Mouse (Mus musculus) urinary bladder, postnatal 10 days (tissue): ENCODE data around the gene Nfia.

Source experiments
- DNase-seq: peaks from one replicate; pipeline ENCODE4 v3.0.0; 2022; ENCODE audit warnings: low spot score

Nfia gene

DNA sequence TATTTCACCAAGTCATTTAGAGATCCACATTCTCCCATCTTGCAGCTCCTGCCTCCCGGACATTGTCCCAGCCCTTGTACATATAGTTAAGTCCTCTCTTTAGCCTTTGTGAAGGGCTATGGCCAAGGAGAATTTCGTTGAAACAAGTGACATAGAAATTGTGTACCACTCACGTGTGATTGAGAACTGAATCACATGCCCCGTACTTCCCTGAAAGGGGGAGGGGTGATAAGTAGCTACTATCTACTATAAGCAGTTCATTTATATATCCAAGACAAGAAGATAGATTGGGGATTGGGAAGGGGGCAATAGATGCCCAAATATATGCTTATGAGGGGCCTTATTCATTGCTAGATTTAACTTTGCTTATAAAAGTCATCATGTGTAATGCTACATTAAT, 5.5 kb upstream of the Nfia start:
- DNase-seq = no peak

DNA sequence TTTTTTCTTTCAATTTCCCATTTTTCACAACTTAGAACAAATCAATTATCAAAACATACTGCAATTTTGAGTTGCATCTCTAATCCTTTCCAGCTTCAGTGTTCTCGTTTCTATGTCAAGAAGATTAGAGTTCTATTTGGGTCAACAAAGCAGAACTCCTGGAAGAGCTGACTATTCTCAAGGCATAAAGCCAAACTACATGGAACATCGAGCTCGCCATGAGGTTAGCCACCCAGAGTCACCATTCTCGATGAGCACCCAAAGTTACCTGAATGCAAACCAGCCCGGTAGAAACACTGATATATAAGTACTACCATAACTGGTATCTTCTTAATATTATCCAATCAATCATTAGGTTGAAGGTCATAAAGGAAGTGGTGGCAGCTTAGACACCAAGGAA, 5.0 kb upstream of the Nfia start:
- DNase-seq = no peak

DNA sequence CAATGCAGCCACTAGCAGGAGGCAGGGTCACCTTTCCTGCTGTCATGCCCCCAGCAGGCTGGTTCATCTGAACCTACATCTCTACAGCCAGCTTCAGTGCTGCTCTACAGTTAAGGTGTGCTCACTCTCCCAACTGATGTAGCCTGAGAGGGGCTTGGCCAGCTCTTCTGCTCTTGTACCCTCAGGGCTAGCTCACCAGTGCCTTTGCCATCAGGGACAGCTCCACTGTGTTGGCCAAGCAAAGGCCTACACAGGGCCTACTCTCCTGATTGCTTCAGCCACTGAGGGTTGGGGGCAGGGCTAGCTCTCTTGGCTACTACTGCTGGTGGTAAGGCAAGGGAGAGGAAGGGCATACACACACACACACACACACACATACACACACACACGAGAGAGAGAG, 2.7 kb upstream of the Nfia start:
- no peak for DNase-seq

DNA sequence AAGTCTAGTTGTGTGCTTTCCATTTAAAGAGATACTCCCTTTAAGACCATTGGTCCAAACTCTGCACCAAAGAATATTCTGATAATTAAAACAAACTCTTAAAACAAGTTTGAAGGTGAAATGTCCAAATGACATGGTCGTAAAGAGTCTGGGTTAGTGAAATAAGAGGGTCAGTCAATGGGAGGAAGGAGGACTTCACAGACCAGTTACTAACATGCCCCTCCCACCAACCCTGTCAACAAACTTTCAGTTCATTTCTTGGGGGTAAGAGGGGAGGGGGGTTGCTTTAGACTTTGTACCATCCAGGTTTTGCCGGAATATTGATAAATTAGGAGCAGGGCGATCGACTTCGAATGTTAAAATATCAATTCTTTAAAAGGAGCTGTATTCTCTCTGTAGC, 1.1 kb upstream of the Nfia start:
- no peak for DNase-seq

DNA sequence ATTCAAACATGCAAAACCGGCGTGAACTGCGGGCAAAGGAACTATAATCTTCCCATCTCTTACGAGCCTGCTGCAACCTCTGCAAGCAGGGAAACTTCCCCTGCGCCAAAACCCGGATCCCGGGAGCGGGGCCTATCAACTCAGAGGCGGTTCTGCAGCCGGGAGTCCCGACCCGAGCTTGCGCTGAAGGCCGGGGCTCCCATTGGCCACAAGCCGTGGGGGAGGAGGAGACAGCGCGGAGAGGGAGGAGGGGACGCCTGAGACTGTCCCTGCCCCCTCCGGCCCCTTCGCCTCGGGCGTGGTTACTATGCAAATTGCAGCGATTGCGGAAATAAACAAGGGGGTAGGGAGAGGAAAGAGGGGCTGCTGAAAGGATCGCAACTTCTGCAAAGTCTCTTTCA, 450 bp upstream of the Nfia start:
- DNase-seq = peak; percentile 90

DNA sequence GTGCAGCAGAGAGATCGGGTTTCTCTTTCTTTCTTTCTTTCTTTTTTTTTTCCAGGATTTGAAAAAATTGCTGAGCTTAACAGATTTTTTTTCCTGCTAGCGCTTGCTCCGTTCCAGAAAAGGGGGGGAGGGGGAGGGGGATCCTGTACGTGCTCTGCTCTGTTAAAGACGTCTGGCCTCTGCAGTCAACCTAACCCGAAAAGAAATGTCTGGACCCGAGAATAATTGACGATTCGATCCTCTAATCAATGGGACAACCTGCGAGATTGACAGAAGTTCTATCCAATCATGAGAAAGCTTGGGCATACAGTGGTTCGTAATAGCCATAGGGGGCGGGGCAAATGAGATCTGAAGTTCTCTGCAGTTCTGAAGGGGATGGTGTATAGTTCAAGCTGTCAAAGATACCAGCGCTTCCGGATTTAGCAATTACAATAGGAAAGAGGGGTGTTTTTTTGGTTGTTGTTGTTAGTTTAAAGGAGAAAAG, 618 bp downstream of the Nfia start:
- no peak for DNase-seq

DNA sequence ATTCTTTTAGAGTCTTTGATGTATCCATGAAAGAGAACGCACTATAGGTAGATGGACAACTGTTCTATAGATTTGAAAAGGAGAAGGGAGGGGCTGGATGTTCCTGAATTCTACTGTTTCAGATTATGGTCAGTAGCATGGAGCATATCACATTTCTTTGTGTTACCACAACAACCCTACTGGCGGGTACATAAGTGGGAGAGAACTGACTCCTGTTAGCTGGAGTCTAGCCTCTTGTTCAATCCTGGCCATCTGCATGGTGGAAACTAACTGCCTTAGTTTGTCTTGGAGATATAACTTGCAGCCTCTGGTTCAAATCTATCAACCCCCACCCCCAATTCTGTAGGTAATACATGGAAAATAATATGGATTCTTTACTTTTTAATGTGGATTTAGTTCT, 1.3 kb downstream of the Nfia start:
- DNase-seq = no peak

DNA sequence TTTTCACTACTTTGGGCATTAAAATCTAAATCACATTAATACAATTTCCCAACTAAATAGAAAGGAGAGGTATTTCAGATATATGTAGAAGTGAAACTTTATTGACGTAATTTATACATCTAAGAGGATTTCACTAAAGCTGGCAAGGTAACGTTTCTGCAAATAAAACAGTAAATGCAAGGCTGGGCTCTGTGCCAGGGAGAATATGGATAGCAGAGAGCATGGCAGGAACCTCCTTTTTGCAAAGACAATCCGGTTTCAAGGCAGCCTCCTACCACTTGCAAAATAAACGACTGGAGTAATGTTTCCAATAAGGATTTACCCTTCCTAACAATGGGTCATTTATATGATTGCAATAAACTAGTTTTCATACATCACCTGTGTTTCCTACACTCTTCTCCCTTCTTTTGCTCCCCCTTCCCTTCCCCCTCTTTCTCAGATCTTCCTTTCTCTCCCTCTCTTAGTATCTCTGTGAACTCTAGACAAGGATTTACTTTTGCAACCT, 2.0 kb downstream of the Nfia start:
- DNase-seq = no peak

DNA sequence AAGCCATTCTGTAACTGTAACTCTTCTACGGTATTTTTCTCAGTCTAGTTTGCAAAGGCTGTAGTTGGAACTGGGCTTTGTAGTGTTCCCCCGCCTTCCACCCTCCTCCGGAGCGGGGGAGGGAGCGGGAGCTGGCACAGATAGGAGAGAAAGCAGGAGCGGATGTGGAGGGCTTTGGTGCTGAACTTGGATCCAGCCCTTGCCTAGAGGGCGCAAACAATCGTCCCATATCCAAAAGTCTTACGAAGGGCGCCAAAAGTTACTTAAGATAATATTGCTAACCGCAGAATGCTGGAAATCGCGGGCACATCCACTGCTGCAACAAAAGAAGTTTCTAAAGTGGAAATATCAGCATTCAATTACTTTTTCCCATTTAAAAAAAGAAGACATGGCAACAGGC, 2.5 kb downstream of the Nfia start:
- no peak for DNase-seq

DNA sequence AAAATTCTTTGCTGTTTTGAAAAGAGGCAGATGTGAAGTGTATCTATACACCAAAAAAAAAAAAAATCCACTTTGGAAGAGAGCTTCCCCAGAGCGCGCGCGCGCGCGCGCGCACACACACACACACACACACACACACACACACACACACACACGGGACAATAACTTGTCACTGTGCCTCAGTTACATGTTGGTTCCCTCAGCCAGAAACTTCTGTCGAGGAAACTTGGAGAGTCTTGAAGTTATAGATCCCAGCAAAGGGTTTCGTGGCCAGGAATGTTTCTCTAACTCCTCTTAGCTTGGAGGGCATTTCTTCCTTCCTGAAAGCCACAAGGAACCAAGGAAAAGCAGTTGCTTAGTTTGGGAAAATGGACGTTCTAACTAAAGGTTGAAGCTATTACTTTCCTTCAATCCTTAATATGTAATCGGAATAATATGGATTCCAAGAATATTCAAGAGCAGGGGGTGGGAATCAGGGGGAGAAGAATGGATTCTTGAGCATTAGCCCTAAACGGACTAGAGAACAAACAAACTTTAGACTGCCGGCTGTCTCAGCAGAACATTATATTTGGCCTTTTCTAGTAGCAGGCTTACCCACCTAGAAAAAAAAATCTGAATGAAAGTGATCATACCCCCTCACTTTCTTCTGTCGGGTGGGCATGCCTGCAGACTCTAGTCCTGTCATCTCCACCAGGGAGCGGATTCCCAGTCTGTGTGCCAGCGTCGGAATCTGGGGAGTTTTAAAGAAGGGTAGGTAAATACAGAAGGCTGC, 3.1 kb downstream of the Nfia start:
- DNase-seq = no peak

DNA sequence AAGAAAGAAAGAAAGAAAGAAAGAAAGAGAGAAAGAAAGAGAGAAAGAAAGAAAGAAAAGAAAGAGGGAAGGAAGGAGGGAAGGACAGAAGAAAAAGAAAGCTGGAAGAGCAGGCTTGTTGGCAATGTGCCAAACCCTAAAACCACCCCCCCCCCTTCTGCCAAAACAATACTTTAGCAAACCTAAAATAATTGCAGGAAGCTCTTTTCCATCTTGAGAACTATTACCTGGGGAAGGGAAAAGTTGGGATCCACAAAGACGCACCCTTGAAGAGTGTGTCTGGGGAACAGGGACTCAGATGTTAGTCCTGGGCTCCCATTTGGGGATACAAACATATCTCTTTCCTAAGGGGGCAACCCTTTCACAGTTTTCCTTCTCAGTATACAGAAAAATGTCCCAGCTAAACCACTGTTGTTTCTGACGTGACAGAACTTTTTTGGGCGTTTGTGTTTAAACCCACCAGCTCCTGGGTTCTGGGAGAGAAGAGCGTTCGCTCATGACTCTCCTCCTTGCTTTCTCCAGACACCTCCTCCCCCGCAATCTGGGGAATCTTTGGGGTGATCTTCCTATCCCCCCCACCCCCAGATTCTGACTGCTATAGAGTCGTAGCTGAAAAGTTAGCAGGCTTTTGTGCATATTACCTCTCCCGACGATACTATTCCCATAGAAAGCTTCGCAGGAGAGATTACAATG, 4.0 kb downstream of the Nfia start:
- no peak for DNase-seq

DNA sequence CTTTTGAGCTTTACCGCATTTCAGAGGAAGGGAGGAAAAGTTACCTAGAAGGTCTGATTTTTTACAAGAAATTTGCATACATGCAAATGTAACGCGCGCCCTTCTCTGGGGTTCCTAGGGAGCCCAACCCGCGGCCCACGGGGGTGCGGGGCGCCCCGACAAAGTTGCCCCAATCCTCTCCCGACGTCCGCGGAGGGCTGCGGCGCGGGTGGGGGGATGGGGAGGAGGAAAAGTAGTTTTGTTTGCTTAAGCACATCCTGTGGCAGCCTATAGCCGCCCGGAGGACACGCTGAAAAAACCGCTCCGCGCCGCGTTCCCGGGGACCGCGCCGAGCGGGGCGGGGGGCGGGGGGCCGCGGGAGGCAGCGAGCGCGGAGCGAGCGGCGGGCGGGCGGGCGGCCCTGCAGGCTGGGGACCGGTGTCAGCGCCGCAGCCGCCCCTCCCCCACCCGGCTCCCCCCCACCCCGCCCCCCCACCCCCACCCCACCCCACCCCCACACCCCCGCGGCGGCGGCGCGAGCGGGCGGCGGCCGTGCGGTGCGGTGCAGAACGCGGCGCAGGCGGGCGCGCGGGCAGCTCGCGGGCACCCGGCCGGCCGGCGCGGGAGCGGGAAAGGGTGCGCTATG, 4.7 kb downstream of the Nfia start:
- DNase-seq = peak; percentile 13

DNA sequence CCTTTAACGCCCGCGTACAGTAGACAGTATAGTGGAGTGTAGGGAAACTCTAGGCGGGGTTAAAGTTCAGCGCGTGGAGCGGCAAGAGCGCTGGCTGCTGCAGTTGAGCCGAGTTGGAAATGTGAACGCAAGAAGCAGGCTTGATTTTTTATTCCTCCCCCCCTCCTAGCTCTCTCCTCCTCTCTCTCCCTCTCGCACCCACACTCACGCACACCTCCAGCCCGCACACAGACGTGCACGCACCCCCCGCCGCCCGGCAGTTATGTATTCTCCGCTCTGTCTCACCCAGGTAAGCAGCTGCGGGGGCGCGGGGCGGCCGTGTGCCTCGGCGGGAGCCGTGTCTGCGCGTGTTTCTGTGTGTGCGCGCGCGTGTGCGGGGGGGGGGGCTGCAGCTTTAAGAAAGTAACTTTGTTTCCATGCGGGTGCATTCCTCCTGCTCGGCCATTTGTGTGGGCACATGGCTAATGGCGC, 5.2 kb downstream of the Nfia start, which contains the start of gene E130114P18Rik:
Gene E130114P18Rik, minus strand, starts transcription at position 373 of the 471 bp plus-strand sequence.
- no peak for DNase-seq

DNA sequence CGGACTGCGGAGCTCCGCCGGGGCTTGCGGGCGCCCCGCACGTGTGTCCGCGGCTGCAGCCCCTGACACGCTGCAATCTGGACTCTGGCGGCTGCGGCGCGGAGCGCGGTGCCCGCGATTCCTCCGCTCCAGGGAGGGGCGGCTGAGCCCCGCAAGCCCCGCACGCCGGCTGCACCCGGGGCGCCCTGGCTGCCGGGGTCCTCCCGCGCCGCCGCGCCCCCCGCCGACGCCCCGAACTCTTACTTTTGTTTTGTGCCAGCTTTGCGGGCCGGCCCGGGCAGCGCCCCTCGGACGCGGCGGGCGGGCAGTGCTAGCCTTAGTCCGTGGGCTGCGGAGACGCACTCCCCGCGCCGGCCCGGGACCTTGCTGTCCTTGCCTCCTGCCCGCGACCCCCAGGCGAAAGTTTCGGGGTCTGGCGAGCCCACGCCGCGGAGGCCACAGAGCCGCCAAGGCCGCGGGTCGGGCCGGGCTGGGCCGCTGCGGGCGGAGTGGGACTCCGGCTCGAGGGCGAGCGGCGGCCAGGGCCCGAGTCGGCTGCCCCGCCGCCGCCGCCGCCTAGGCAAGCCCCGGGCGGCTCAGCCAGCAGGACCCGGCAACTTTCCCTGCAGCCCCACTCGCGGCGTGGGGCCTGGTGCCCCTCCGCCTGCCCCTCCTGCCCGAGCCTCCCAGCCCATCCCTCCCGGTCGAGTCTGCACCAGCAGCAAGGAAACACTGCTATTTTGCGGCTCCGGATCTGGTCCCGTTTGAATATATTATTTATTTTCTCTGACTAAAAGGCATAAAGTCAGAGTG, 5.9 kb downstream of the Nfia start:
- no peak for DNase-seq

DNA sequence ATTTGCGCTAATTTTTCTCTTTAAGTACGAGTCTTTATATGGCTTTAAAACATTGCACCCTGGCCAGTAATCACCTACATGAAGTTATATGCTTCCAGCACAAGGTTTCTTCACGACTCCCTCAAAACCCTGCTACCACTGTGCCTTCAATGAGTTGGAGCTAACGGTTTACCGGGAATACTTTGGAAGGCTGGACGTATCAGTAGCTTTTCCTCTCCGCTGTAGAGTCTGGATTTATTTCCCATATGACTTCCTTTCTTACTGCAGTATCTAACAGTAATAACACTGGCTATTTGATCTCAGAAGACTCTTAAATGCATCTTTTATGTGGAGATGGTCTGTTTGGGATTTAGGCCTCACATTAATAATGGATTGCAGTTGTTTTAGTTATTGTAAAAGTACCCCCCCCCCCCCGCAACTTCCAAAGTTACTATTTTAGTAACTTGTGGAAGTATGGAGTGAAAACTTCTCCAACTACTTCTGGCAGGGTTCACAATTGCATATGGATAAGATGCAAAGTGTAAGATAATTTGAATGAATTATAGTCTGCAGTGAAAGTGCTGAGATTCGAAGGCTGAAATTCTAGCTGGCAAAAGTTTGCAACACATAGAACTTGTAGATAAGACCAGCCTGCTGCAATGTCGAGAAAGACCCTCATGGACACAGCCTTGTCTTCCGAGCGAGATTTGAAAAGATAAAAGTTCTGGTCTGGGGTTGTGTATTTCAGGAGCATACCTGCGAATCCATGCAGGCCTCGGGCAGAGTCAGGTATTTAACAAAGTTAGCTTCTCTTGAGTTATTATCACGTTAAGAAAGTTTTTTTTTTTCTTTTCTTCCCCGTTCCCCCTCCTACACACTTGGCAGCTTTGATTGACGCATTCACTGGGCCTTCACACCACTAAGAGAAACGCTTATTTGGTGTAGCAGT, 6.7 kb downstream of the Nfia start:
- no peak for DNase-seq

DNA sequence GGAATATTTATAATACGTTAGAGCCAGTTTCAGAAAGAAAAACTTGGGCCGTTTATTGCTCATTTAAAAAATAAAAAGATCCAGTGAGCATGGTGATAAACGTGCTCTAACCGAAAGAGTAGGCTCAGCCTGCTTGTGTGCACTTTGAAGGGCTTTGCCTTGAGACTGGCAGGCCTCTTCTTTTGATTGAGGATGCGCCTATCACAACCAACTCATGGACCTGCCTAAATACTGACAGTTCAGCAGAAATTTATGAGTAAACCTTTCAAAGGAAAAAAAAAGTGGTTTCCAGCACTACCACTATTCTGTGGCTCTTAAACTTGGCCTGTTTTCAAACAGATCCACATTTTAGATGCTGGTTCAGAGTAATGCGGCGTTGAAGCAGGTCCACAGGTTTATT, 7.5 kb downstream of the Nfia start:
- no peak for DNase-seq

DNA sequence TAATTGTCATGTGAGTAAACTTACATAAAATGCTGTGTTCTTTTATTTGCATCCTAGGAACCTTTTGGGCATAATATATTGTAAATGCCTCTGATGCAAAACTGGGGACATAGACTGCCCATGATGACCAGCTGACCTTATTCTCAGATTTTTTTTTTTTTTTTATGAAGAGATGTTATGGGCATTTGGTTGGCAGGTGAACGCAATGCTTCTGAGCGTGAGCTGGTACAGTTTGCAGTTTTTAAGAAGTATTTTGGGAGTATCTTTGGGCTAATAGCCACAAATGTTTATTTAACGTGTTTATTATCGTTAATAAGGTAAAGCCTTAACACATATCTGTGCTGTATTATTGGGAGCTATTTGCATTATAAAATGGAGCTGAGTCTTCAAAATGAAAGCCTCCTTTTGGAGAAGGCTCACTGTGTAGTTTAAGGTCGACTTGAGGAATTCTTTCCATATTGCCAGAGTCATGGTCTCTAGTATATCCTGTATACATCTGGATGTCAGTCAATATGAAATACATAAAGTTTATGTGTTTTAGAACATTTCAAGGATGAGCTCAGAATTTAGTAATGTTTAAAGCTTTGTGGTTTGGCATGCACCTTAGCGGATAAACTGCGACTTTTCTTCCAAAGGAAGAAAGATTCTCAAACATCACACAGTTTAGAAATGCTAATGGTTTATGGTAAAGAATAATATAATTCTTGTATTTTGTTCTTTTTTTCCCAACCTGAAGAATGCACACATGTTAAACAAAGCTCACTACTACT, 8.3 kb downstream of the Nfia start:
- no peak for DNase-seq

DNA sequence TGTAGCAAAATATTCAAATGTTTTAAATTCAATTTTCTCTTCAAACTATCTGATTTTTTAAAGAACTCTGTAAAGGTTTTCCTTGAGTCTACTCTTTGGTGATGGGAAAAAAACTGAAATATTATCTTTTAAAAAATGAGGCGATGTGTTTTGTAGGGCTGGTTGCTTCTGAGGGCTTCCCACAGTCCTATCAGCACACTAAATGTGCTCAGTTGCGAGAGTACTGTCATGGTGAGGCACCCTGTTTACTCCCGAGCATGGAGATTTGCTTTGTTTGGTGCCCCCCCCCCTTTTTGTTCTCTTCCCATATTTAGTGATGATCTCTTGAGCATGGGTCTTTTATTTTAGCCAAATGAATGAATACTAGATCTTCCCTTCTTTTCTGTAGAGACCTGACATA, 9.5 kb downstream of the Nfia start:
- DNase-seq = no peak

DNA sequence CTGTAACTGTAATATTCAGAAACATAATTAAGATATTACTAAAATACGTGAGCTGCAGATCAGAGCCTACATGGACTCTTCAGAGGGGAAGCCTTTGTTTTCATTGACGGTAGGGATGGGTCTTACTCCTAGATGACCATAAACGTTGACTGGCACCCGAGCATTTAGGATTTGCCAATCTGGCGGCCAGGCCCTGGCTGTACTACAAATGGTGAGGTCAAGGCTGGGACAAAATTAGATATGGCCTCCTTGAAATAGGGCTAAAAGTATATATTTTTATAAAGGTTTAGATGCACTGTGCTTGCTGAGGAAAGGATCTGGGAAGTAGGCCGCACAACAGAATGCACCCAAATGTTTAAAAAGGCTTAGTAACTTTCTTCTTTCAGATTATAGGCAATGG, 10.0 kb downstream of the Nfia start:
- no peak for DNase-seq
